Mouse (Mus musculus) ES-Bruce4 (cell line): ENCODE data around the gene Plppr5.

ENCODE experiments used
- CTCF ChIP-seq: IDR thresholded peaks from one replicate; pipeline ENCODE4 v1.8.1; 2011; ENCODE audit warnings: low read depth, low read length
- EP300 ChIP-seq: IDR thresholded peaks from 2 replicates; pipeline ENCODE4 v1.6.1; 2011; ENCODE audit warnings: low read depth, low read length; ENCODE audit not compliant: insufficient read depth
- POLR2A ChIP-seq: IDR thresholded peaks from one replicate; pipeline ENCODE4 v1.8.1; 2011; ENCODE audit warnings: low read length; ENCODE audit not compliant: insufficient read depth

- TF ChIP-seq CTCF (no peak), POLR2A (no peak), EP300 (no peak)
Measured at GRCm38 (mm10) chr3:117625257-117626001, 50.8 kb downstream of the Plppr5 start.
